Mouse (Mus musculus) liver, postnatal 0 days (tissue): Measurements from ENCODE around the gene Tada1.

Experiments used
- CTCF ChIP-seq: sonication (generic); IDR thresholded peaks from 2 replicates; pipeline ENCODE4 v1.5.1; 2016; ENCODE audit warnings: antibody characterized with exemption, low read depth
- EP300 ChIP-seq: IDR thresholded peaks from 2 replicates; pipeline ENCODE4 v1.6.1; 2016; ENCODE audit warnings: antibody characterized with exemption, low read depth, mild to moderate bottlenecking

GRCm38 (mm10) chr1:166385431-166385830 lies 6.5 kb downstream of the Tada1 start:
- no peak for TF ChIP-seq CTCF
- TF ChIP-seq EP300 = no peak
